Mouse (Mus musculus) heart, postnatal 36 days (tissue): Measurements from ENCODE around the gene C87499. TPM values are rescaled to one million over a fixed set of nuclear protein-coding genes. Genes with fewer than 3 reads are reported as not detected.

ENCODE experiments used
- DNase-seq, 2 experiments: peaks; one replicate each; pipeline ENCODE4 v3.0.0; 2021 to 2022
- intact Hi-C: fragments of 180-260 bp; cut with DNase I; formaldehyde crosslinking; loops from one replicate; pipeline ENCODE4 v1.15.1; 2025
- total RNA-seq, 2 experiments: library from RNA; stranded (reverse); gene quantifications; 2 replicates each; pipeline ENCODE4 v1.2.3; 2021

The C87499 gene
- total RNA-seq, result not detected

GRCm38 (mm10) chr4:88634311-88634710, at the start of gene C87499:
C87499 (minus strand) TSS chr4:88634411.
- DNase-seq, result no peak
- intact Hi-C loops, result no loop called here

GRCm38 (mm10) chr4:88683812-88684211, 49.6 kb upstream of the C87499 start, which contains the start of gene Ifna2:
Ifna2 (minus strand) TSS chr4:88683912.
- DNase-seq, result no peak
- intact Hi-C loops, result loop anchor here (5.0 kb wide), 1 partner anchor 138 kb away; no protein-coding TSS in a partner anchor

GRCm38 (mm10) chr4:88681353-88681752, 47.1 kb upstream of the C87499 start:
- DNase-seq, result no peak
- intact Hi-C loops, result loop anchor here (5.0 kb wide), 1 partner anchor 141 kb away; no protein-coding TSS in a partner anchor

GRCm38 (mm10) chr4:88680362-88680761, 46.2 kb upstream of the C87499 start:
- DNase-seq, result peak in 1 of 2 experiments; percentile 20
- intact Hi-C loops, result loop anchor here (5.0 kb wide), 1 partner anchor 142 kb away; no protein-coding TSS in a partner anchor

GRCm38 (mm10) chr4:88676824-88677223, 42.6 kb upstream of the C87499 start, which contains the start of gene Ifna16:
Ifna16 (minus strand) TSS chr4:88676924.
- intact Hi-C loops, result no loop called here
- DNase-seq, result no peak

GRCm38 (mm10) chr4:88655461-88655860, 21.2 kb upstream of the C87499 start:
- intact Hi-C loops, result no loop called here

GRCm38 (mm10) chr4:88653644-88654043, 19.4 kb upstream of the C87499 start:
- intact Hi-C loops, result no loop called here
- DNase-seq, result no peak

More at GRCm38 (mm10) chr4:88655461-88655860, 21.2 kb upstream of the C87499 start:
- DNase-seq, result no peak

- intact Hi-C loops, result loop anchor here (5.0 to 10.0 kb wide), 2 partner anchors 860 to 1277 kb away; no protein-coding TSS in a partner anchor
- no peak for DNase-seq
Observed at GRCm38 (mm10) chr4:88644359-88644758, 10.1 kb upstream of the C87499 start, which contains the start of gene Ifna13. Ifna13 (minus strand) TSS chr4:88644459.

- intact Hi-C loops, result loop anchor here (5.0 to 10.0 kb wide), 2 partner anchors 858 to 1275 kb away; no protein-coding TSS in a partner anchor
- no peak for DNase-seq
Observed at GRCm38 (mm10) chr4:88642526-88642925, 8.3 kb upstream of the C87499 start.

GRCm38 (mm10) chr4:88641077-88641831, 7.0 kb upstream of the C87499 start:
- intact Hi-C loops, result loop anchor here (2.0 to 10.0 kb wide), 3 partner anchors 90 to 1274 kb away; no protein-coding TSS in a partner anchor
- DNase-seq, result peak; percentile 98

- DNase-seq, result no peak
- intact Hi-C loops, result loop anchor here (2.0 to 10.0 kb wide), 3 partner anchors 90 to 1273 kb away; no protein-coding TSS in a partner anchor
Observed at GRCm38 (mm10) chr4:88640704-88641076, 6.5 kb upstream of the C87499 start.

- intact Hi-C loops, result no loop called here
- no peak for DNase-seq
Observed at GRCm38 (mm10) chr4:88603276-88603675, 30.9 kb downstream of the C87499 start, which contains the start of gene Ifna12. Ifna12 (minus strand) TSS chr4:88603376.

GRCm38 (mm10) chr4:88592285-88592684, 41.9 kb downstream of the C87499 start, which contains the start of gene Ifna9:
Ifna9 (minus strand) TSS chr4:88592385.
- DNase-seq, result no peak
- intact Hi-C loops, result no loop called here

Other genes with a start within 250 kb of the C87499 start
- 1 to 10 TPM; 4.4 to 6.0 TPM for gene Hacd4, start 195.5 kb downstream of the C87499 start, total RNA-seq
- not detected for gene Ifnb1, start 111.6 kb downstream of the C87499 start, total RNA-seq
- not detected for gene Ifna15, start 76.2 kb downstream of the C87499 start, total RNA-seq
- not detected for gene Ifna14, start 62.6 kb downstream of the C87499 start, total RNA-seq
- gene Ifna9, start 42.0 kb downstream of the C87499 start, total RNA-seq, result not detected
- gene Ifna12, start 31.0 kb downstream of the C87499 start, total RNA-seq, result not detected
- not detected for gene Ifna13, start 10.0 kb upstream of the C87499 start, total RNA-seq
- gene Ifna16, start 42.5 kb upstream of the C87499 start, total RNA-seq, result not detected
- not detected for gene Ifna2, start 49.5 kb upstream of the C87499 start, total RNA-seq
- not detected for gene Ifnab, start 56.9 kb upstream of the C87499 start, total RNA-seq
- under 1 TPM; 0.39 to 0.43 TPM for gene Gm26566, start 87.4 kb upstream of the C87499 start, total RNA-seq
- 10 to 100 TPM; 69.3 to 71.1 TPM for gene Klhl9, start 88.1 kb upstream of the C87499 start, total RNA-seq
- not detected for gene Gm13271, start 120.5 kb upstream of the C87499 start, total RNA-seq
- not detected for gene Gm13283, start 125.7 kb upstream of the C87499 start, total RNA-seq
- not detected for gene Gm13290, start 139.4 kb upstream of the C87499 start, total RNA-seq
- not detected for gene Gm13289, start 142.5 kb upstream of the C87499 start, total RNA-seq
- not detected for gene Gm13272, start 145.4 kb upstream of the C87499 start, total RNA-seq
- gene Ifnz, start 147.7 kb upstream of the C87499 start, total RNA-seq, result not detected
- gene Gm13276, start 151.3 kb upstream of the C87499 start, total RNA-seq, result not detected
- gene Gm13277, start 154.2 kb upstream of the C87499 start, total RNA-seq, result not detected
- gene Gm13278, start 157.1 kb upstream of the C87499 start, total RNA-seq, result not detected
- not detected for gene Gm13275, start 160.1 kb upstream of the C87499 start, total RNA-seq
- gene Gm13279, start 163.0 kb upstream of the C87499 start, total RNA-seq, result not detected
- under 1 TPM; 0.19 TPM for gene Gm13285, start 165.3 kb upstream of the C87499 start, total RNA-seq
- gene Gm13287, start 168.8 kb upstream of the C87499 start, total RNA-seq, result not detected
- not detected for gene Gm13288, start 171.1 kb upstream of the C87499 start, total RNA-seq
- not detected for gene Ifna7, start 181.8 kb upstream of the C87499 start, total RNA-seq
- gene Ifna11, start 185.5 kb upstream of the C87499 start, total RNA-seq, result not detected
- gene Ifna6, start 193.0 kb upstream of the C87499 start, total RNA-seq, result not detected
- not detected for gene Ifna5, start 201.1 kb upstream of the C87499 start, total RNA-seq
- gene Ifna4, start 207.4 kb upstream of the C87499 start, total RNA-seq, result not detected
- not detected for gene Ifna1, start 215.7 kb upstream of the C87499 start, total RNA-seq
- not detected for gene Ifne, start 245.8 kb upstream of the C87499 start, total RNA-seq